Mouse (Mus musculus): Measurements from ENCODE around the gene Wdr13.

The Wdr13 gene

GRCm38 (mm10) chrX:8132017-8132976, at the start of gene Wdr13:
Wdr13 (minus strand) TSS chrX:8132892.
- DNase-seq (ENCODE audit: low spot score in 2 of 2) = peak; percentile 78 to 81

- DNase-seq (ENCODE audit: low spot score in 2 of 2) = no peak
Observed at GRCm38 (mm10) chrX:8179646-8180045, 47.0 kb upstream of the Wdr13 start.

- no peak for DNase-seq (ENCODE audit: low spot score in 2 of 2)
Observed at GRCm38 (mm10) chrX:8178871-8179270, 46.2 kb upstream of the Wdr13 start.

GRCm38 (mm10) chrX:8175504-8176385, 43.1 kb upstream of the Wdr13 start, which contains the start of gene Tbc1d25:
Tbc1d25 (minus strand) TSS chrX:8176181.
- DNase-seq (ENCODE audit: low spot score in 2 of 2) = peak; percentile 63 to 67

- DNase-seq (ENCODE audit: low spot score in 2 of 2) = no peak
Observed at GRCm38 (mm10) chrX:8175169-8175503, 42.4 kb upstream of the Wdr13 start.

- peak in 1 of 2 experiments; percentile 4 for DNase-seq (ENCODE audit: low spot score in 2 of 2)
Observed at GRCm38 (mm10) chrX:8167716-8168647, 35.3 kb upstream of the Wdr13 start.

- DNase-seq (ENCODE audit: low spot score in 2 of 2) = no peak
Observed at GRCm38 (mm10) chrX:8164471-8164870, 31.8 kb upstream of the Wdr13 start.

GRCm38 (mm10) chrX:8163076-8163475, 30.4 kb upstream of the Wdr13 start:
- DNase-seq (ENCODE audit: low spot score in 2 of 2) = no peak

- DNase-seq (ENCODE audit: low spot score in 2 of 2) = peak; percentile 73 to 80
Observed at GRCm38 (mm10) chrX:8145153-8145991, 12.7 kb upstream of the Wdr13 start, which contains the start of gene Rbm3. Rbm3 (minus strand) TSS chrX:8145880.

GRCm38 (mm10) chrX:8143750-8144149, 11.1 kb upstream of the Wdr13 start:
- DNase-seq (ENCODE audit: low spot score in 2 of 2) = no peak

GRCm38 (mm10) chrX:8142948-8143347, 10.3 kb upstream of the Wdr13 start:
- no peak for DNase-seq (ENCODE audit: low spot score in 2 of 2)

- no peak for DNase-seq (ENCODE audit: low spot score in 2 of 2)
Observed at GRCm38 (mm10) chrX:8141058-8141457, 8.4 kb upstream of the Wdr13 start.

- DNase-seq (ENCODE audit: low spot score in 2 of 2) = no peak
Observed at GRCm38 (mm10) chrX:8140446-8140845, 7.8 kb upstream of the Wdr13 start.

- DNase-seq (ENCODE audit: low spot score in 2 of 2) = no peak
Observed at GRCm38 (mm10) chrX:8139480-8139879, 6.8 kb upstream of the Wdr13 start.

GRCm38 (mm10) chrX:8135886-8136285, 3.2 kb upstream of the Wdr13 start:
- no peak for DNase-seq (ENCODE audit: low spot score in 2 of 2)

GRCm38 (mm10) chrX:8131393-8131792, 1.3 kb downstream of the Wdr13 start:
- DNase-seq (ENCODE audit: low spot score in 2 of 2) = no peak

GRCm38 (mm10) chrX:8125235-8125634, 7.5 kb downstream of the Wdr13 start:
- no peak for DNase-seq (ENCODE audit: low spot score in 2 of 2)

- DNase-seq (ENCODE audit: low spot score in 2 of 2) = no peak
Observed at GRCm38 (mm10) chrX:8123821-8124470, 8.7 kb downstream of the Wdr13 start.

GRCm38 (mm10) chrX:8117264-8117663, 15.4 kb downstream of the Wdr13 start:
- DNase-seq (ENCODE audit: low spot score in 2 of 2) = no peak

GRCm38 (mm10) chrX:8115275-8115674, 17.4 kb downstream of the Wdr13 start:
- DNase-seq (ENCODE audit: low spot score in 2 of 2) = no peak

Measured in spleen, postnatal 14 days (tissue).